Mouse (Mus musculus) liver, embryonic 14.5 days (tissue): Measurements from ENCODE around the gene Ppp1r1a.

Source experiments
- CTCF ChIP-seq: IDR thresholded peaks from 2 replicates; pipeline ENCODE4 v1.5.1; 2016; ENCODE audit warnings: antibody characterized with exemption, low read depth, control low read depth
- EP300 ChIP-seq: IDR thresholded peaks from 2 replicates; pipeline ENCODE4 v1.6.1; 2016; ENCODE audit warnings: antibody characterized with exemption, low read depth

GRCm38 (mm10) chr15:103540646-103541045 is 2.8 kb upstream of the Ppp1r1a start:
- no peak for TF ChIP-seq EP300
- TF ChIP-seq CTCF, result no peak
